ENCODE assay signal across 8 mouse cellular contexts in genomic region chr11:73175612-73176011, GRCm38 (mm10). TPM values are rescaled to one million over a fixed set of nuclear protein-coding genes. Genes with fewer than 3 reads are reported as not detected.
DNase-seq lines count a peak whose midpoint lies in the region; ATAC-seq and TF ChIP-seq lines count a peak whose summit lies in the region.

No protein-coding gene starts in this region.

- H3K9ac ChIP-seq in hindbrain, postnatal 0 days (replicated peaks; ENCODE audit: low read length) = peak overlapping the region; percentile 73; the same call in 1 of the 2 replicates
- peak overlapping the region; percentile 96 for H3K9ac ChIP-seq in liver, embryonic 13.5 days
- H3K9ac ChIP-seq in neural tube, embryonic 15.5 days (replicated peaks) = peak overlapping the region; percentile 88

- TF ChIP-seq POLR2A in thymus, adult 2 months (IDR thresholded peaks at IDR 0.05; ENCODE audit: control insufficient read depth, extremely low read depth, insufficient read depth, low read length, poor library complexity) = no peak

- whole genome bisulfite sequencing in hindbrain, postnatal 0 days = 43% methylated on average over 8 of the region's 8 CpGs
- WGBS in liver, embryonic 13.5 days (ENCODE audit: insufficient replicate concordance) = 32% methylated on average over 8 of the region's 8 CpGs
- WGBS in neural tube, embryonic 15.5 days = 46% methylated on average over 8 of the region's 8 CpGs
- whole genome bisulfite sequencing in thymus, adult 2 months = 50% methylated on average over 8 of the region's 8 CpGs

- DNase-seq in adrenal gland, adult (ENCODE audit: inconsistent age in 2 of 2, low spot score in 1 of 2) = peak; percentile 28 to 56
- no peak for DNase-seq in adrenal gland, postnatal 4 days (ENCODE audit: low spot score in 2 of 2)
- DNase-seq in adipocyte (ENCODE audit: low spot score) = peak; percentile 86
- no peak for DNase-seq in hindbrain, postnatal 0 days (ENCODE audit: low spot score)
- DNase-seq in liver, embryonic 13.5 days = peak; percentile 27
- DNase-seq in thymus, adult 2 months = no peak
- DNase-seq in cerebellum, adult 11-12 months = no peak

- no peaks in the 10 kb centered on the region for H3K9me3 ChIP-seq in hindbrain, postnatal 0 days (ENCODE audit: low read length)
- no peaks in the 10 kb centered on the region for H3K9me3 ChIP-seq in liver, embryonic 13.5 days (replicated peaks)
- H3K9me3 ChIP-seq in neural tube, embryonic 15.5 days (replicated peaks) = no peaks in the 10 kb centered on the region

- H3K4me3 ChIP-seq in hindbrain, postnatal 0 days (ENCODE audit: low read length) = peak overlapping the region; percentile 72
- H3K4me3 ChIP-seq in liver, embryonic 13.5 days (replicated peaks) = peak overlapping the region; percentile 96
- peak overlapping the region; percentile 90 for H3K4me3 ChIP-seq in neural tube, embryonic 15.5 days (replicated peaks)
- no peak overlapping the region for H3K4me3 ChIP-seq in thymus, adult 2 months (ENCODE audit: control insufficient read depth, insufficient read depth, low read length)

- peak overlapping the region; percentile 80 for H3K4me2 ChIP-seq in hindbrain, postnatal 0 days (ENCODE audit: low read depth, low read length)
- H3K4me2 ChIP-seq in liver, embryonic 13.5 days = peak overlapping the region; percentile 97
- H3K4me2 ChIP-seq in neural tube, embryonic 15.5 days = peak overlapping the region; percentile 67

- H3K27me3 ChIP-seq in hindbrain, postnatal 0 days (ENCODE audit: insufficient read depth, low read length) = no peaks in the 10 kb centered on the region
- H3K27me3 ChIP-seq in liver, embryonic 13.5 days = no peaks in the 10 kb centered on the region
- no peaks in the 10 kb centered on the region for H3K27me3 ChIP-seq in neural tube, embryonic 15.5 days (replicated peaks)
- H3K27me3 ChIP-seq in thymus, adult 2 months (ENCODE audit: control insufficient read depth, insufficient read depth, low read length) = no peaks in the 10 kb centered on the region

- H3K4me1 ChIP-seq in hindbrain, postnatal 0 days (ENCODE audit: insufficient read depth, low read length) = peaks cover 16% of the 10 kb centered on the region
- H3K4me1 ChIP-seq in liver, embryonic 13.5 days (replicated peaks) = peaks cover 57% of the 10 kb centered on the region
- H3K4me1 ChIP-seq in neural tube, embryonic 15.5 days = peaks cover 43% of the 10 kb centered on the region
- H3K4me1 ChIP-seq in thymus, adult 2 months (replicated peaks; ENCODE audit: control insufficient read depth, insufficient read depth, low read length) = peaks cover 17% of the 10 kb centered on the region

- no peak overlapping the region for H3K27ac ChIP-seq in hindbrain, postnatal 0 days
- H3K27ac ChIP-seq in liver, embryonic 13.5 days = peak overlapping the region; percentile 79; the same call in 1 of the 2 replicates
- no peak overlapping the region for H3K27ac ChIP-seq in neural tube, embryonic 15.5 days (replicated peaks)
- H3K27ac ChIP-seq in thymus, adult 2 months (ENCODE audit: control insufficient read depth, insufficient read depth, low read length) = no peak overlapping the region

- TF ChIP-seq CTCF in hindbrain, postnatal 0 days (IDR thresholded peaks at IDR 0.05; ENCODE audit: low read depth) = no peak
- TF ChIP-seq CTCF in thymus, adult 2 months (IDR thresholded peaks at IDR 0.05; ENCODE audit: borderline replicate concordance, control insufficient read depth, extremely low read depth, insufficient read depth, low read length, poor library complexity) = no peak

- ATAC-seq in hindbrain, postnatal 0 days = no peak
- ATAC-seq in liver, embryonic 13.5 days (ENCODE audit: low read depth) = no peak
- ATAC-seq in neural tube, embryonic 15.5 days (ENCODE audit: low FRiP score) = no peak

- H3K36me3 ChIP-seq in hindbrain, postnatal 0 days (ENCODE audit: insufficient read depth, low read length) = no peaks in the 10 kb centered on the region
- H3K36me3 ChIP-seq in liver, embryonic 13.5 days = peaks cover 43% of the 10 kb centered on the region
- peaks cover 15% of the 10 kb centered on the region for H3K36me3 ChIP-seq in neural tube, embryonic 15.5 days
- H3K36me3 ChIP-seq in thymus, adult 2 months (ENCODE audit: control insufficient read depth, insufficient read depth, low read length) = no peaks in the 10 kb centered on the region

RNA-seq across cellular contexts. Expression of gene Emc6, which starts 1.2 kb away (rescaled TPM):
- 10 to 100 TPM; 60.5 to 72.1 TPM for total RNA-seq in adrenal gland, postnatal 4 days (2021)
- 113 and 156 TPM in 2 replicates for total RNA-seq in hindbrain, postnatal 0 days (2014; rRNA removed)
- polyA plus RNA-seq in hindbrain, postnatal 0 days (2015; fragmentation: Nextera tagmentation; extraction: Ambion mirVana) = 188 and 191 TPM in 2 replicates
- 97.4 and 98.5 TPM in 2 replicates for polyA plus RNA-seq in liver, embryonic 13.5 days (2015; fragmentation: Nextera tagmentation; extraction: Ambion mirVana)
- polyA plus RNA-seq in neural tube, embryonic 15.5 days (2015; fragmentation: Nextera tagmentation; extraction: Ambion mirVana) = 136 and 148 TPM in 2 replicates
- polyA plus RNA-seq in thymus, adult 2 months (2012; rRNA removed) = 58.6 and 64.9 TPM in 2 replicates

RNA-seq across cellular contexts. Expression of gene Tax1bp3, which starts 1.3 kb away (rescaled TPM):
- total RNA-seq in adrenal gland, postnatal 4 days (2021) = 10 to 100 TPM; 74.0 to 82.4 TPM
- total RNA-seq in hindbrain, postnatal 0 days (2014; rRNA removed) = 34.7 and 46.4 TPM in 2 replicates
- 95.7 and 97.7 TPM in 2 replicates for polyA plus RNA-seq in hindbrain, postnatal 0 days (2015; fragmentation: Nextera tagmentation; extraction: Ambion mirVana)
- 32.1 and 34.8 TPM in 2 replicates for polyA plus RNA-seq in liver, embryonic 13.5 days (2015; fragmentation: Nextera tagmentation; extraction: Ambion mirVana)
- polyA plus RNA-seq in neural tube, embryonic 15.5 days (2015; fragmentation: Nextera tagmentation; extraction: Ambion mirVana) = 118 and 133 TPM in 2 replicates
- 63.1 and 72.0 TPM in 2 replicates for polyA plus RNA-seq in thymus, adult 2 months (2012; rRNA removed)

RNA-seq across cellular contexts. Expression of gene P2rx5, which starts 15.4 kb away (rescaled TPM):
- total RNA-seq in adrenal gland, postnatal 4 days (2021) = 1 to 10 TPM; 1.8 to 2.7 TPM
- total RNA-seq in hindbrain, postnatal 0 days (2014; rRNA removed) = 1.2 and 3.5 TPM in 2 replicates
- polyA plus RNA-seq in hindbrain, postnatal 0 days (2015; fragmentation: Nextera tagmentation; extraction: Ambion mirVana) = 0.48 and 0.97 TPM in 2 replicates
- polyA plus RNA-seq in liver, embryonic 13.5 days (2015; fragmentation: Nextera tagmentation; extraction: Ambion mirVana) = 0.19 and 0.20 TPM in 2 replicates
- 0.72 and 0.84 TPM in 2 replicates for polyA plus RNA-seq in neural tube, embryonic 15.5 days (2015; fragmentation: Nextera tagmentation; extraction: Ambion mirVana)
- polyA plus RNA-seq in thymus, adult 2 months (2012; rRNA removed) = 1.9 and 2.0 TPM in 2 replicates

RNA-seq across cellular contexts. Expression of gene Ctns, which starts 23.2 kb away (rescaled TPM):
- 10 to 100 TPM; 19.1 to 19.4 TPM for total RNA-seq in adrenal gland, postnatal 4 days (2021)
- 20.2 and 20.9 TPM in 2 replicates for total RNA-seq in hindbrain, postnatal 0 days (2014; rRNA removed)
- 13.0 and 14.0 TPM in 2 replicates for polyA plus RNA-seq in hindbrain, postnatal 0 days (2015; fragmentation: Nextera tagmentation; extraction: Ambion mirVana)
- 6.2 and 7.6 TPM in 2 replicates for polyA plus RNA-seq in liver, embryonic 13.5 days (2015; fragmentation: Nextera tagmentation; extraction: Ambion mirVana)
- 17.0 and 17.7 TPM in 2 replicates for polyA plus RNA-seq in neural tube, embryonic 15.5 days (2015; fragmentation: Nextera tagmentation; extraction: Ambion mirVana)
- polyA plus RNA-seq in thymus, adult 2 months (2012; rRNA removed) = 20.1 and 20.6 TPM in 2 replicates

RNA-seq across cellular contexts. Expression of gene Shpk, which starts 23.6 kb away (rescaled TPM):
- 1 to 10 TPM; 6.8 to 9.0 TPM for total RNA-seq in adrenal gland, postnatal 4 days (2021)
- 2.2 and 3.4 TPM in 2 replicates for total RNA-seq in hindbrain, postnatal 0 days (2014; rRNA removed)
- polyA plus RNA-seq in hindbrain, postnatal 0 days (2015; fragmentation: Nextera tagmentation; extraction: Ambion mirVana) = 2.2 and 2.8 TPM in 2 replicates
- 2.2 TPM in 2 replicates for polyA plus RNA-seq in liver, embryonic 13.5 days (2015; fragmentation: Nextera tagmentation; extraction: Ambion mirVana)
- 3.0 and 3.4 TPM in 2 replicates for polyA plus RNA-seq in neural tube, embryonic 15.5 days (2015; fragmentation: Nextera tagmentation; extraction: Ambion mirVana)
- polyA plus RNA-seq in thymus, adult 2 months (2012; rRNA removed) = 3.7 and 4.0 TPM in 2 replicates

Comparison
In these comparisons a context has a peak if more than half of its experiments do, and no peak if none do; other contexts are left out.
1. DNase-seq: peak in adrenal gland, adult (2 of 2), adipocyte (single experiment) and liver, embryonic 13.5 days (single experiment); none in adrenal gland, postnatal 4 days (0 of 2), hindbrain, postnatal 0 days (single experiment), thymus, adult 2 months (single experiment) and cerebellum, adult 11-12 months (single experiment).
2. Peak in every context shown above with its lines, with median percentiles within 50 percentile points of each other: H3K4me2 ChIP-seq and H3K9ac ChIP-seq.